Mouse (Mus musculus): ENCODE measurements around the gene Magi2. TPM values are rescaled to one million over a fixed set of nuclear protein-coding genes. Genes with fewer than 3 reads are reported as not detected.
"Not testable (repeated sequence)": the region's sequence is repeated elsewhere in the genome, so short reads cannot be mapped to it uniquely, and the experiment has no call there.

The Magi2 gene
- polyA plus RNA-seq, 1 experiment from 2014 or later = 2.3 TPM

DNA sequence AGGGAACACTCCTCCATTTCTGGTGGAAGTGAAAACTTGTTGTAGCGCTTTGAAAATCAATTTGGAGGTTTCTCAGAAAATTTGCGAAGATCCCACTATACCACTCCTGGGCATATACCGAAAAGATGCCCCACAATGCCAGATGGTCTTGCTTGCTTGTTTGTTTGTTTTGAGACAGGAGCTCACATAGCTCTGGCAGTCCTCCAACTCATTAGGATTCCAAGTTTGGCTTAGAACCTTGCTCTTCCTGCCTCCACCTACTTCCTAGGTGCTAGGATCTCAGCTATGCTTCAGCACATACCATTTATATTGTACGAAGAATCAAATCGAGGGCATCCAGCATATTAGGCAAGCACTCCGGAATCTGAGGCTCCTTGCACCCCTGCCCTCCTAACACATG, 79.8 kb downstream of the Magi2 start:
- Histone ChIP-seq H3K4me1 (replicated peaks) (no peaks in the 10 kb centered on the region), H3K27me3 (replicated peaks) (no peaks in the 10 kb centered on the region), H3K4me3 (replicated peaks) (no peak overlapping the region), H3K9me3 (no peaks in the 10 kb centered on the region), H3K9ac (no peak overlapping the region), H3K36me3 (no peaks in the 10 kb centered on the region), H3K27ac (no peak overlapping the region), H3K4me2 (replicated peaks) (no peak overlapping the region)
- WGBS = 88% methylated on average over 6 of the region's 6 CpGs
- ATAC-seq = no peak

DNA sequence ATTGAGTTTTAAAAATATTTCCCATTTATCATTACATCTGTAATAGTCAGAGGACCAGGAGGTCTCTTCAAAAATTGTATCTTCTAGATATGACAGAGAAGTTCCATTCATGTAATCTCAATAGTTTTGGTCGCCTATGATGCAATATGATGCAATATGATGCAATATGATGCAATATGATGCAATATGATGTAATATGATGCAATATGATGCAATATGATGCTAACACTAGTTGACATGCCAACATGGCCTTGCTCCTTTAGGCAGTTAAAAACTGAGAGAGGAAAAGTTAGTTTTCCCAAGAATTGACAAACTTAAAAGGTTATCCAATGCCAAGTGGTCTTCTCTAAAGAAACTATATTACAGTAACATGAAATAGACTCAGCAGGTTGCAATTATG, 83.0 kb downstream of the Magi2 start:
- Histone ChIP-seq H3K27ac (no peak overlapping the region), H3K4me2 (replicated peaks) (no peak overlapping the region), H3K9me3 (no peaks in the 10 kb centered on the region), H3K4me3 (replicated peaks) (no peak overlapping the region), H3K27me3 (replicated peaks) (no peaks in the 10 kb centered on the region), H3K36me3 (no peaks in the 10 kb centered on the region), H3K9ac (no peak overlapping the region), H3K4me1 (replicated peaks) (no peaks in the 10 kb centered on the region)
- ATAC-seq = no peak
- 52% methylated on average over 1 of the region's 1 CpGs for WGBS

DNA sequence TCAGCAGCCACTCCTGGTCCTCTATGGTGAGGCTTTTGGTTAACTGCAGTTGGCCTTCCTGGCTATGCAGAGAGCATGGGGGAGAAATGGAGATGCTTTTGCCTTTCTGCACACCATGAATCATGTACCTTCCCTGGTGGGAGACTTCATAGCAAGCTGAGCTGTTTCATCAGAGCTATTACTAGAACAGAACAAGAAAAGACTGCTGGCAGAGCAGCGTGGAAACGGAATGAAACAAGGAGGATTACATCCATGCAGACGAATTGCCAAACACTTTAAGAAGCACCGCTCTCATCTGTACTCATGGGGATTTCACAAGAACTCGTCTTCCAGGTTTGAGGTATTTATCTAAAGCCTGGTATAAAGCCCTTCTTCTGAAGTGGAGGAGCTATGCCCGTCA, 95.7 kb downstream of the Magi2 start:
- no peak for ATAC-seq
- no peak overlapping the region for H3K4me2 ChIP-seq (replicated peaks)
- no peaks in the 10 kb centered on the region for H3K36me3 ChIP-seq
- 77% methylated on average over 6 of the region's 6 CpGs for WGBS
- H3K4me3 ChIP-seq (replicated peaks) = no peak overlapping the region
- H3K27me3 ChIP-seq (replicated peaks) = no peaks in the 10 kb centered on the region
- no peak overlapping the region for H3K27ac ChIP-seq
- H3K9ac ChIP-seq = no peak overlapping the region
- no peaks in the 10 kb centered on the region for H3K4me1 ChIP-seq (replicated peaks)
- H3K9me3 ChIP-seq = no peaks in the 10 kb centered on the region

- 68% methylated on average over 2 of the region's 2 CpGs for WGBS
- Histone ChIP-seq H3K27ac (no peak overlapping the region), H3K36me3 (no peaks in the 10 kb centered on the region), H3K9me3 (no peaks in the 10 kb centered on the region), H3K4me1 (replicated peaks) (no peaks in the 10 kb centered on the region), H3K4me2 (replicated peaks) (no peak overlapping the region), H3K9ac (no peak overlapping the region), H3K4me3 (replicated peaks) (no peak overlapping the region), H3K27me3 (replicated peaks) (no peaks in the 10 kb centered on the region)
- no peak for ATAC-seq
Observed at GRCm38 (mm10) chr5:19337561-19337960, 110.7 kb downstream of the Magi2 start.

DNA sequence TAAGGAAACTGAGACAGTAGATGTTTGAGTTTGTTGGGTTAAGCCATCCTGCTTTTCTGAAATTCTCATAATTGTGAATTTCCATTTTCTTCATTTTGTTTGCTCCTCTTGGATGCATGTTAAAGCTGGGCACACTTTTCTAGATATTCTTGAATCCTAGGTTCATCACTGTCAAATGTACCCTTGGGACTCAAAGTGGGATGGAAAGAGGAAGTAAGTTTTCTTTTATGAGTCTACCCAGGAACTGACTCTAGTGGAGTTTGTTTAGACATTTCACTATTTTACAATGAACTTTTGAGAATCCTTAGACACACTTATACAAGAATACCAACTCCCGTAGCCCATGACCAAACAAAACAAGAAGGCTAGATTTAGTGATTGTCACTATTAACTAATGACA, 141.3 kb downstream of the Magi2 start:
- H3K4me1 ChIP-seq (replicated peaks) = no peaks in the 10 kb centered on the region
- H3K4me2 ChIP-seq (replicated peaks) = no peak overlapping the region
- ATAC-seq = no peak
- 76% methylated on average over 1 of the region's 1 CpGs for WGBS
- H3K4me3 ChIP-seq (replicated peaks) = no peak overlapping the region
- no peak overlapping the region for H3K9ac ChIP-seq
- H3K27me3 ChIP-seq (replicated peaks) = no peaks in the 10 kb centered on the region
- no peak overlapping the region for H3K27ac ChIP-seq
- H3K9me3 ChIP-seq = no peaks in the 10 kb centered on the region
- H3K36me3 ChIP-seq = no peaks in the 10 kb centered on the region

- no peak for ATAC-seq
- no peak overlapping the region for H3K27ac ChIP-seq
- WGBS = 64% methylated on average over 3 of the region's 3 CpGs
- no peak overlapping the region for H3K4me3 ChIP-seq (replicated peaks)
- H3K27me3 ChIP-seq (replicated peaks) = no peaks in the 10 kb centered on the region
- H3K36me3 ChIP-seq = no peaks in the 10 kb centered on the region
- H3K9me3 ChIP-seq = no peaks in the 10 kb centered on the region
- no peak overlapping the region for H3K9ac ChIP-seq
- H3K4me2 ChIP-seq (replicated peaks) = no peak overlapping the region
- H3K4me1 ChIP-seq (replicated peaks) = no peaks in the 10 kb centered on the region
Observed at GRCm38 (mm10) chr5:19395876-19396275, 169.0 kb downstream of the Magi2 start.

- H3K4me1 ChIP-seq (replicated peaks) = no peaks in the 10 kb centered on the region
- ATAC-seq = no peak
- no peaks in the 10 kb centered on the region for H3K36me3 ChIP-seq
- no peak overlapping the region for H3K4me3 ChIP-seq (replicated peaks)
- H3K27ac ChIP-seq = no peak overlapping the region
- no peak overlapping the region for H3K4me2 ChIP-seq (replicated peaks)
- H3K9ac ChIP-seq = no peak overlapping the region
- no peaks in the 10 kb centered on the region for H3K27me3 ChIP-seq (replicated peaks)
- 81% methylated on average over 4 of the region's 4 CpGs for WGBS
- H3K9me3 ChIP-seq = no peaks in the 10 kb centered on the region
Observed at GRCm38 (mm10) chr5:19400299-19400698, 173.5 kb downstream of the Magi2 start.

- no peaks in the 10 kb centered on the region for H3K27me3 ChIP-seq (replicated peaks)
- no peak overlapping the region for H3K4me3 ChIP-seq (replicated peaks)
- no peak overlapping the region for H3K27ac ChIP-seq
- peak; percentile 51; the same call in 1 of the 2 replicates for ATAC-seq
- WGBS = 43% methylated on average over 5 of the region's 5 CpGs
- H3K36me3 ChIP-seq = no peaks in the 10 kb centered on the region
- H3K9ac ChIP-seq = no peak overlapping the region
- no peak overlapping the region for H3K4me2 ChIP-seq (replicated peaks)
- H3K4me1 ChIP-seq (replicated peaks) = no peaks in the 10 kb centered on the region
- H3K9me3 ChIP-seq = no peaks in the 10 kb centered on the region
Observed at GRCm38 (mm10) chr5:19400738-19401408, 174.0 kb downstream of the Magi2 start.

DNA sequence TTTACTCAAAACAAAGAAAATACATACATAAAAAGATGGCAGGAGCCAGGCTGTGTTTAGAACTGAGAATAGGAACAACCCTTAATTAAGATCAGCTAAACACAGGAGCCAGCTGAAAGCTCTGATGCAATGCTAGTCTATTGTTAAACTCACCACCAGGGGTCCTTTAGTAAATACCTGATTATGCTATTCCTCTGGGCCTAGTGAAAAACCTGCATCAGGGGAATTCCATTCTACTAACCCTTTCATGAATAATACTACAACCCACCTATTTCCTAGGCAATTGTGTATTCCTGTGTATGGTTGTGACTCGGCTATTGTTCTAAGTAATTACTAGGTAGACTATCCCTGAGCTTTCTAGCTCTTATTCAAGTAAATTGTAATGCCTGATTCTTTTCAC, 177.4 kb downstream of the Magi2 start:
- not testable (repeated sequence) for H3K9ac ChIP-seq; ATAC-seq; H3K36me3 ChIP-seq; H3K4me2 ChIP-seq (replicated peaks); H3K4me3 ChIP-seq (replicated peaks); H3K9me3 ChIP-seq; H3K4me1 ChIP-seq (replicated peaks); H3K27me3 ChIP-seq (replicated peaks); H3K27ac ChIP-seq
- 89% methylated on average over 1 of the region's 1 CpGs for WGBS

DNA sequence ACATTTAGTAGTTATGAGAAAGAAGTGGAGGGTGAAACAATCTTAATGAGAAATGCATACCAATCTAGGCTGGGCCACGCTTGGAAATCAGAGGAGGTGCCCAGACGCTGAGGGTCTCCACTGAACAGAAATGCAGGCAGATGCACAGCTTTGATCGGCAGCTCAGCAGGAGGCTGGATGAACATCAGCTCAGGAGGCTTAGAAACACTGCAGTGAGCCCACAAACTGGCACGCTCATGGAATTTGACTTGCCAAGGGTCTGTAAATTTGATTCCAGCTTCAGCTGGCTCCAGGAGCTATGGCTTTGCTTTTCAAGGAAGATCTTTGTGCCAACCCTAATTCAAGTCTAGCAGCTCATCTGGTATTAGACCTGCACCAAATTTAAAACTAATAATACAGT, 187.7 kb downstream of the Magi2 start:
- no peaks in the 10 kb centered on the region for H3K36me3 ChIP-seq
- no peak overlapping the region for H3K4me2 ChIP-seq (replicated peaks)
- no peak for ATAC-seq
- H3K9ac ChIP-seq = no peak overlapping the region
- no peaks in the 10 kb centered on the region for H3K9me3 ChIP-seq
- H3K27me3 ChIP-seq (replicated peaks) = no peaks in the 10 kb centered on the region
- H3K4me3 ChIP-seq (replicated peaks) = no peak overlapping the region
- 73% methylated on average over 4 of the region's 4 CpGs for WGBS
- H3K4me1 ChIP-seq (replicated peaks) = no peaks in the 10 kb centered on the region
- no peak overlapping the region for H3K27ac ChIP-seq

DNA sequence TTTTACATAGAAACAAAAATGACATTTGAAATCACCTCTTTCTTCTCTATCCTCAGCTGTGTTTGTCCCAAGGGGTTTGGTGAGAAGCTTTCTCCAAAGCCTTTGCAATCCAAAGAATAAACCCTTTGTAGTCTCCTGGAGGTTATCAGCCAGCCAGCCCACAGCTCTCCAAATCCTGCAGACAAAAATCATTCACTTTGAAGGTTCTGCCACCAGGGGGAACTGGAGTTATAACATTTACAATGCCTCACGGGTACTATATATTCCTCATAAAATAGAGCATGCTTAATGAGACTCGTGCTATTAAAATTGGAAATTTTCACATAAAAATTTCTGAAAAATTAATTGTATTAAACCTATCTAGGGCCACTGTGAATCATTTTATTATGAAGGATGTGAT, 202.5 kb downstream of the Magi2 start:
- no peaks in the 10 kb centered on the region for H3K27me3 ChIP-seq (replicated peaks)
- no peak overlapping the region for H3K27ac ChIP-seq
- H3K4me1 ChIP-seq (replicated peaks) = no peaks in the 10 kb centered on the region
- WGBS = 14% methylated on average over 2 of the region's 2 CpGs
- ATAC-seq = no peak
- no peaks in the 10 kb centered on the region for H3K9me3 ChIP-seq
- H3K9ac ChIP-seq = no peak overlapping the region
- H3K4me3 ChIP-seq (replicated peaks) = no peak overlapping the region
- no peaks in the 10 kb centered on the region for H3K36me3 ChIP-seq
- H3K4me2 ChIP-seq (replicated peaks) = no peak overlapping the region

GRCm38 (mm10) chr5:19462541-19462940, 235.7 kb downstream of the Magi2 start:
- H3K9me3 ChIP-seq = no peaks in the 10 kb centered on the region
- no peaks in the 10 kb centered on the region for H3K27me3 ChIP-seq (replicated peaks)
- ATAC-seq = no peak
- H3K4me1 ChIP-seq (replicated peaks) = no peaks in the 10 kb centered on the region
- H3K27ac ChIP-seq = no peak overlapping the region
- no peak overlapping the region for H3K4me3 ChIP-seq (replicated peaks)
- H3K9ac ChIP-seq = no peak overlapping the region
- no peak overlapping the region for H3K4me2 ChIP-seq (replicated peaks)
- H3K36me3 ChIP-seq = no peaks in the 10 kb centered on the region

DNA sequence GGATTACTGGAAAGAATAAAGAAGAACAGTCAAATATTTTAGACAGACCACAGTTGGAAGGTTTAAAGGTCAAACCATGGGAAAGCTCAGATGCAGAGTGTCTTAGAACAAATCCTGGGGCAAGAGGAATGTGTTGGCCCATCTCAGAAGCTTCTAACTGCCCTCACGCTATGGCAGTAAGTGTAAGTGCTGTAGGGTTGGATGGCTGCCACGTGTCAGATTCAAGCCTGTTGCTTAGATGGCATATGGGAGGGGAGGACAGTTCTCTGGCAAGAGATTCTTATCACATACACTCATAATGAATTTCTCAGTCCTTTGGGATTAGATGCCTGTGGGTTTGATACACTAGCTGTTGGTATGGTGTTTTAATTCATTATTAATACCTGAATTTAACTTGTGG, 238.5 kb downstream of the Magi2 start:
- H3K9ac ChIP-seq = no peak overlapping the region
- no peak overlapping the region for H3K4me3 ChIP-seq (replicated peaks)
- ATAC-seq = no peak
- 46% methylated on average over 2 of the region's 2 CpGs for WGBS
- H3K27ac ChIP-seq = no peak overlapping the region
- H3K4me2 ChIP-seq (replicated peaks) = no peak overlapping the region
- H3K27me3 ChIP-seq (replicated peaks) = no peaks in the 10 kb centered on the region
- no peaks in the 10 kb centered on the region for H3K4me1 ChIP-seq (replicated peaks)
- no peaks in the 10 kb centered on the region for H3K9me3 ChIP-seq
- H3K36me3 ChIP-seq = no peaks in the 10 kb centered on the region
